Mouse (Mus musculus) E14TG2a.4 (cell line): ENCODE measurements around the gene Catsper3.

Experiments
- H3K27me3 ChIP-seq: 2 replicates; pipeline ENCODE4 v1.6.1; 2014; ENCODE audit warnings: low read length, control low read depth; ENCODE audit not compliant: insufficient read depth
- H3K36me3 ChIP-seq: 2 replicates; pipeline ENCODE4 v1.6.1; 2014; ENCODE audit warnings: low read length, control low read depth; ENCODE audit not compliant: insufficient read depth
- H3K4me1 ChIP-seq: replicated peaks from 2 replicates; pipeline ENCODE4 v1.6.1; 2014; ENCODE audit warnings: low read depth, low read length, control low read depth
- H3K4me3 ChIP-seq: replicated peaks from 2 replicates; pipeline ENCODE4 v1.5.1; 2014; ENCODE audit warnings: mild to moderate bottlenecking, low read length
- H3K9me3 ChIP-seq: 2 replicates; pipeline ENCODE4 v1.6.1; 2014; ENCODE audit warnings: low read length, control low read depth
- CTCF ChIP-seq: conservative IDR thresholded peaks from 2 replicates; pipeline ENCODE4 v1.5.1; 2014; ENCODE audit warnings: low read length
- NANOG ChIP-seq: IDR thresholded peaks from 2 replicates; pipeline ENCODE4 v1.6.1; 2014; ENCODE audit warnings: borderline replicate concordance, low read length, mixed read lengths
- POU5F1 ChIP-seq: IDR thresholded peaks from 2 replicates; pipeline ENCODE4 v1.6.1; 2014; ENCODE audit warnings: low read length, borderline replicate concordance

Catsper3 gene

GRCm38 (mm10) chr13:55775056-55775455 is 9.3 kb upstream of the Catsper3 start:
- TF ChIP-seq NANOG (no peak), CTCF (no peak), POU5F1 (no peak)
- peaks cover 8% of the 10 kb centered on the region; the same call in 1 of the 2 replicates for H3K36me3 ChIP-seq
- H3K4me3 ChIP-seq, result no peak overlapping the region
- no peaks in the 10 kb centered on the region for H3K27me3 ChIP-seq
- H3K9me3 ChIP-seq, result peaks cover 43% of the 10 kb centered on the region
- H3K4me1 ChIP-seq, result no peaks in the 10 kb centered on the region

GRCm38 (mm10) chr13:55786120-55786519 is 1.8 kb downstream of the Catsper3 start:
- H3K4me1 ChIP-seq, result no peaks in the 10 kb centered on the region
- H3K27me3 ChIP-seq, result no peaks in the 10 kb centered on the region
- no peak overlapping the region for H3K4me3 ChIP-seq
- H3K36me3 ChIP-seq, result 0 out of 2 replicates have a peak, but pooled peaks cover 9% of the 10 kb centered on the region
- peaks cover 71% of the 10 kb centered on the region for H3K9me3 ChIP-seq
- TF ChIP-seq NANOG, result no peak
- TF ChIP-seq POU5F1, result no peak
- no peak for TF ChIP-seq CTCF

GRCm38 (mm10) chr13:55801246-55801645 is 16.9 kb downstream of the Catsper3 start:
- Histone ChIP-seq H3K4me3 (no peak overlapping the region), H3K36me3 (no peaks in the 10 kb centered on the region), H3K4me1 (no peaks in the 10 kb centered on the region), H3K27me3 (no peaks in the 10 kb centered on the region), H3K9me3 (peaks cover 41% of the 10 kb centered on the region)
- TF ChIP-seq CTCF (no peak), NANOG (no peak), POU5F1 (no peak)

DNA sequence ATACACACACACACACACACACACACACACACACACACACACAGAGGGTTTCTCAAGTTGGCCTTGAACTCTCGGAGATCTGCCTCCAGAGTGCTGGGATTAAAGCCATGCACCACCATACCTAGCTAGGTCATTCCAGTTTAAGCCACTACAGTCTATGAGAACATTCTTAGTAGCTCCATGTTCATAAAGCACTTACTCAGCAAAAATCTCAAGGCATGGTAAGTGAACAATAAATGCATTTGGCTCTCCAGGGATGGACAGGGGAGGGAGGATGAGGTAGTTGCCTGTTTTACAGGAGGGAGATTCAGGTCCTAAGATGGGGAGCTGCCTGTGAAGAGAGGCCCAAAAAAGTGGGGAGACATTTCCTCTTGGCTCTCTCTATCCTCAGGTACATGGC is 19.6 kb downstream of the Catsper3 start:
- Histone ChIP-seq H3K9me3 (peaks cover 41% of the 10 kb centered on the region), H3K36me3 (no peaks in the 10 kb centered on the region), H3K4me3 (no peak overlapping the region), H3K27me3 (0 out of 2 replicates have a peak, but pooled peaks cover 6% of the 10 kb centered on the region), H3K4me1 (no peaks in the 10 kb centered on the region)
- TF ChIP-seq CTCF, result no peak
- no peak for TF ChIP-seq NANOG
- no peak for TF ChIP-seq POU5F1

DNA sequence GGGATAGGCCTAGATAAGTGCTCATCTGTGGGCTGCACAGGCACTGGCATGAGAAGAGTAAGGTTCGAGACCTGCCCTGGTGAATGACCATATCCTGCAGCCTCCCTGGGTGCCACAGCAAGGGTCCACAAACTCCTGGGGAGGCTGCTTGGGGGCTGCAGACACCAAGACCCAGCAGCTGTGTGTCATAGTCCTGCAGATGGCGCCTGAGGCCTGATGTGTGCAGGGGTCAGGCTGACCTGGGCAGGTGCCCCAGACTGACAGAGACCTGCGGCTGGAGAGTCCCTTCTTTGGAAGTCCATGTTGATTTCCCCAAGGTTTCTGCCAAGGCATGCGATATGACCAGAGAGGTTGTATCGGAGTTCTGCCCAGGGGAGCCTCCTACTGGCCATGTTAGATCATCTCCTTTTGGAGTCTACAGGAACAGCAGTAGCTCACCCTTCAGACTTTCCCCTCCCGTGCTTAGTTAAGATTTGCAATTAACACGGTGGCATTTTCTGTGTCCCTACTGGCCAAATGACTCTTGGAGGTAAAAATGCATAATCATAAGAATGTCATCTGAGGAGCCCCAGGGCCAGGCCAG is 24.8 kb downstream of the Catsper3 start:
- Histone ChIP-seq H3K4me3 (no peak overlapping the region), H3K36me3 (no peaks in the 10 kb centered on the region)

DNA sequence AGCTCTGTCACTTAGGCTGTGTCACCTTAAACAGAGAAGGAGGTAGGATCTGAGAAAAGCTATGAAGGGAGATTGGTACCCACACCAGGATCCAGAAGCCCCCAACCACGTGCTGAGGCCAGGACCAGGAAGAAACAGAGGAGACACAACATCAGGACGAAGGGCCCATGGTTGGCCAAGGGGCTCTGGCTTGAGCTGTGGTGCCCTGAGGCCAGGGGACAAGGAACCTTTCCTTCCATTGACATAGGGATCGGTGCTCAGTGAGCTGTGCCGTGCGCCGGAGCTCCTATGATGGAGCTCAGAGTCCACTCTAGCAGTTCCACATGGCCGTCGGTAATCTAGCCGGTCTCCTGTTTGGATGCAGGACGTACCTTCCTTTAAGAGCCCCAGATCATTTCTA is 25.3 kb downstream of the Catsper3 start:
- Histone ChIP-seq H3K4me3 (no peak overlapping the region), H3K27me3 (0 out of 2 replicates have a peak, but pooled peaks cover 6% of the 10 kb centered on the region), H3K36me3 (no peaks in the 10 kb centered on the region), H3K4me1 (no peaks in the 10 kb centered on the region), H3K9me3 (peaks cover 2% of the 10 kb centered on the region)
- TF ChIP-seq POU5F1, result no peak
- no peak for TF ChIP-seq CTCF
- TF ChIP-seq NANOG, result no peak

More for the DNA sequence above, 24.8 kb downstream of the Catsper3 start:
- Histone ChIP-seq H3K4me1 (no peaks in the 10 kb centered on the region), H3K9me3 (peaks cover 8% of the 10 kb centered on the region), H3K27me3 (0 out of 2 replicates have a peak, but pooled peaks cover 6% of the 10 kb centered on the region)
- TF ChIP-seq POU5F1 (no peak), NANOG (no peak), CTCF (no peak)

DNA sequence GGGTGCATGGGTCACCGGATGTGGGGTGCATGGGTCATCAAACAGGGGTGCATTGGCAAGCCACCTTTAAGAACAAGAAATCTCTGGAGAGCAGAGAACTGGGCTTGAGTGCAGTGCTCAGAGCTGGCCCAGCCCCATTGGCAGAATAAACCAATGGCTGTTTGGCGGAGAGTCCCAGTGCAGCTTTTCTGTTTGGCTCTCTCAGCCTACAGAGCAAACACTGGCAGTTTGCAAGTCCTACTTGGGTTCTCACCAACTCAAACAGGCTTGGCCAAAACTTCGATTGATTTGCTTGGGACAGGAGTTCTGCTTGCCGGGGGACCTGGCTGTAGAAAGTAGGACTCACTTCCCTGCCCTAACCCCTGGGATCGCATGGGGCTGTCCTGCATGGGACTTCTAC is 26.6 kb downstream of the Catsper3 start:
- Histone ChIP-seq H3K4me3 (no peak overlapping the region), H3K4me1 (no peaks in the 10 kb centered on the region), H3K36me3 (no peaks in the 10 kb centered on the region), H3K27me3 (peaks cover 14% of the 10 kb centered on the region; the same call in 1 of the 2 replicates), H3K9me3 (no peaks in the 10 kb centered on the region)
- no peak for TF ChIP-seq CTCF
- TF ChIP-seq NANOG, result no peak
- no peak for TF ChIP-seq POU5F1

- no peaks in the 10 kb centered on the region for H3K36me3 ChIP-seq
- no peak for TF ChIP-seq POU5F1
- no peak for TF ChIP-seq NANOG
- no peak for TF ChIP-seq CTCF
- H3K4me1 ChIP-seq, result 0 out of 2 replicates have a peak, but pooled peaks cover 8% of the 10 kb centered on the region
- H3K27me3 ChIP-seq, result peaks cover 21% of the 10 kb centered on the region
- no peaks in the 10 kb centered on the region for H3K9me3 ChIP-seq
- no peak overlapping the region for H3K4me3 ChIP-seq
Measured at GRCm38 (mm10) chr13:55813490-55814016, 29.2 kb downstream of the Catsper3 start.

DNA sequence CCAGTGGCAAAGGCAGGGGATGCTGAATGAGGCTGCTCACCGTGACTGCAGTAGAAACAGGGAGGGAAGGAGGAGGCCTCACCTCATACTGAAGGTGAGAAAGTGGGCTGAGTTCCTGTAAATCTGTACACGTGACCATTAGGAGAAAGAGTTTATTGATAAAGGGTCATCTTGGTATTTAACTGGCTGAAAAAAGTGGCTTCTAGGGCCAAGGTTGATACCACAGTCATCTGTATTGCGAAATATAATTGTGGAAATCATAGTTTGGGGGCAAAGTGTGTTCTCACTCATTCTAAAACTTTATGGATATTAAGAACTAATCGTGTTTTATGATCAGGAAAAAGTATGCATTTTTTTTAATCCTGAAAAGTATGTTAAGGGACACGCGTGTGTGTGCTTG is 30.5 kb downstream of the Catsper3 start:
- Histone ChIP-seq H3K4me3 (no peak overlapping the region), H3K4me1 (0 out of 2 replicates have a peak, but pooled peaks cover 8% of the 10 kb centered on the region), H3K36me3 (no peaks in the 10 kb centered on the region), H3K27me3 (peaks cover 21% of the 10 kb centered on the region), H3K9me3 (no peaks in the 10 kb centered on the region)
- TF ChIP-seq NANOG, result no peak
- TF ChIP-seq CTCF, result no peak
- TF ChIP-seq POU5F1, result no peak
